Mouse (Mus musculus) liver, adult 2 months (tissue): ENCODE measurements around the gene Gm5089. TPM values are rescaled to one million over a fixed set of nuclear protein-coding genes. Genes with fewer than 3 reads are reported as not detected.
"Not testable (repeated sequence)": the region's sequence is repeated elsewhere in the genome, so short reads cannot be mapped to it uniquely, and the experiment has no call there.

Experiments
- DNase-seq: peaks from one replicate; pipeline ENCODE4 v3.0.0-alpha.2; 2011; ENCODE audit warnings: low read depth, low spot score; ENCODE audit errors: extremely low read depth
- H3K27ac ChIP-seq: fragments of 200-500 bp; replicated peaks from 2 replicates; pipeline ENCODE4 v1.5.1; 2012; ENCODE audit warnings: low read depth, mild to moderate bottlenecking, control low read depth, inconsistent platforms, low read length; ENCODE audit not compliant: insufficient read depth
- H3K27me3 ChIP-seq: fragments of 200-500 bp; 2 replicates; pipeline ENCODE4 v1.6.1; 2012; ENCODE audit warnings: mild to moderate bottlenecking, moderate library complexity, low read length, inconsistent platforms; ENCODE audit not compliant: control insufficient read depth, insufficient read depth
- H3K36me3 ChIP-seq: fragments of 200-500 bp; 2 replicates; pipeline ENCODE4 v1.6.1; 2012; ENCODE audit warnings: low read length, inconsistent platforms; ENCODE audit not compliant: control insufficient read depth, insufficient read depth
- H3K4me1 ChIP-seq: fragments of 200-500 bp; 2 replicates; pipeline ENCODE4 v1.6.1; 2011; ENCODE audit warnings: low read length; ENCODE audit not compliant: control insufficient read depth, insufficient read depth
- H3K4me3 ChIP-seq: fragments of 200-500 bp; 2 replicates; pipeline ENCODE4 v1.5.1; 2011; ENCODE audit warnings: low read depth, mild to moderate bottlenecking, control low read depth, low read length, moderate library complexity; ENCODE audit not compliant: insufficient read depth
- H3K79me2 ChIP-seq: fragments of 200-500 bp; 2 replicates; pipeline ENCODE4 v1.6.1; 2012; ENCODE audit warnings: inconsistent platforms, mild to moderate bottlenecking, low read length, moderate library complexity; ENCODE audit not compliant: control insufficient read depth, insufficient read depth
- H3K9ac ChIP-seq: fragments of 200-500 bp; 2 replicates; pipeline ENCODE4 v1.6.1; 2012; ENCODE audit warnings: low read depth, mild to moderate bottlenecking, control low read depth, inconsistent platforms, low read length
- CTCF ChIP-seq: fragments of 200-500 bp; IDR thresholded peaks from 2 replicates; pipeline ENCODE4 v1.5.1; 2011; ENCODE audit warnings: low read depth, low read length, control low read depth
- POLR2A ChIP-seq: fragments of 200-500 bp; IDR thresholded peaks from 2 replicates; pipeline ENCODE4 v1.6.1; 2011; ENCODE audit warnings: low read length, control low read depth; ENCODE audit not compliant: insufficient read depth; ENCODE audit errors: extremely low read depth
- WGBS: fragments of 180-500 bp; shearing (Covaris S2); methylation state at CpG from one replicate; pipeline ENCODE4 v1.1.7; 2018; 5-methylcytosine and 5-hydroxymethylcytosine counted together
- polyA plus RNA-seq: library from polyadenylated mRNA; depleted of rRNA; stranded (reverse); fragments of >200 nt; gene quantifications from 2 replicates; pipeline ENCODE4 v1.2.3, GENCODE M21; 2012
- total RNA-seq: library from RNA; depleted of rRNA; stranded (reverse); fragments of >200 nt; gene quantifications from 2 replicates; pipeline ENCODE4 v1.2.3, GENCODE M21; 2014

Gene Gm5089
- total and polyA plus RNA-seq, 2 experiments = not detected

DNA sequence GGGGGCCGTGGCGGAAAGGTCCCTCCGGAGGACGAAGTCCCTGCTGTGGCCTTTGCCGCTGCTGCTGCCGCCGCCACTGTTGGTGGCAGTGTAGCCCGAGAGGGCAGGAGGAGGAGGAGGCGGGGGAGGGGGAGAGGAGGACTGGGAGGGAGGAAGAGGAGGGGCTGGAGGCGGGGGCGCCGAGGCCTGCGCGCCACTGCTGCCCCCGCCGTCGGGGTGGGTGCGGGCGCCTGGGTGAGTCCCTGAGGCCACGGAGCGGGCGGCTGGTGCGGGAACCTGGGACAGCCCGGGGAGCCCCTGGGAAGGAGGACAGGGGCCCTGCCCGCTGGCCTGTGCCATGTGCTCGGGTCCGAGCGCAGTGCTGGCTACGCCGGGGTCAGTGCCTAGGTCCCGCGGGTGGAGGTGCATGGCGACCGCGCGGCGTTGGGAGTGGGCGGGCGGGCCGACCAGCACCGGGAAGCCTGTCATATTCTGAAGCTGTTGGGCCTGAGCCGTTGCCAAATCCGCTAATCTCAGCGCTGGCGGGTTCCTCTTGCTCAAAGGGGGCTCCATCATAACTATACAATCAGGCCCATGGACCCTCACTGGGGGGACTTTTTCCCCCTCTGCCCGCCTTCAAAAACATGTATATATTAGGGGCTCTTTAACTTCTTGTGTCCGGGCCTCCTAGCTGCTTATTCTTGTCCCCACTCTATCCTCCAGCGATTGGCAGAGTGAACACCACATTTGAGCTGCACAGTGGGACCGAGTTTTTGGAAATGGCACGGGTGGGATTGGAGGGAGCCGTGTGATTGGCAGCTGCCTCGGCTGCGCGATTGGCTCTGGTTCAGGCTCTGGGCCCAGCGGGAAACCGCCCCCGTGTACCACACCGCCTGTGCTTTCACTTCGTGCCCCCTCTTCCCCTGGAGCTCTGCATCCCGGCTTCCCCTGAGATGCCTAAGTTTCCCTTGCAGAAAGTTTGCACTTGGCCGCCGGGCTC is 14.1 kb upstream of the Gm5089 start, which contains the start of gene Zic5:
Zic5 (minus strand) TSS at position 915 of the 979 bp plus-strand sequence.
- no peak for TF ChIP-seq POLR2A
- TF ChIP-seq CTCF = no peak
- Histone ChIP-seq H3K4me3 (peak within 1 kb of the TSS; percentile 32; the same call in 1 of the 2 replicates), H3K9ac (peak within 1 kb of the TSS; percentile 25), H3K27ac (no peak within 1 kb of the TSS), H3K4me1 (peaks cover 5% of the 10 kb centered on the region; the same call in 1 of the 2 replicates), H3K79me2 (no peaks in the 10 kb centered on the region), H3K27me3 (peaks cover 22% of the 10 kb centered on the region), H3K36me3 (no peaks in the 10 kb centered on the region)
- DNase-seq = no peak
- 2% methylated on average over 54 of the region's 62 CpGs for WGBS

DNA sequence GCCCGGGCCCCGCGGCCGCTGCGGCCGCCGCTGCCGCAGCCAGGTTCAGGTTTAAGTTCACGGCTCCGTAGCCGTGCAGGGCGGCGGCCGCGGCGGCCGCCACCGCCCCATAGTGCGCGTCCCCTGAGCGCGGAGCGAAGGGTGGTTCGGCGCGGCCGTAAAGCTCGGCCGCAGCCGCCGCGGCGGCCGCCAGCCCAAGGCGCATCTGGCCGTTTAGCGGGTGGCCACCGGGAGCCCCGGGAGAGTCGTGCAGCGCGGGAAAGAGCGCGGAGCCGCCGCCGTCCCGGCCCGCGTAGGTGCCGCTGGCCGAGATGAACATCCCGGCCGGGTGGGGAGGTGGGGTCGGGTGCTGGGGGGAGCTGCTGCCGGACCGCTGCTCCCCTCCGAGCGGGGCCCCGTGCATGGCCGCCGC is 13.4 kb upstream of the Gm5089 start:
- Histone ChIP-seq H3K36me3 (no peaks in the 10 kb centered on the region), H3K9ac (peak overlapping the region; percentile 25), H3K79me2 (no peaks in the 10 kb centered on the region), H3K27ac (no peak overlapping the region), H3K4me3 (peak overlapping the region; percentile 32; the same call in 1 of the 2 replicates), H3K27me3 (peaks cover 22% of the 10 kb centered on the region), H3K4me1 (peaks cover 5% of the 10 kb centered on the region; the same call in 1 of the 2 replicates)
- DNase-seq = no peak
- TF ChIP-seq CTCF = no peak
- WGBS = under 1% methylated on average over 57 of the region's 62 CpGs

- DNase-seq = peak; percentile 58
Measured at GRCm38 (mm10) chr14:122463734-122464341, 12.9 kb upstream of the Gm5089 start.

DNA sequence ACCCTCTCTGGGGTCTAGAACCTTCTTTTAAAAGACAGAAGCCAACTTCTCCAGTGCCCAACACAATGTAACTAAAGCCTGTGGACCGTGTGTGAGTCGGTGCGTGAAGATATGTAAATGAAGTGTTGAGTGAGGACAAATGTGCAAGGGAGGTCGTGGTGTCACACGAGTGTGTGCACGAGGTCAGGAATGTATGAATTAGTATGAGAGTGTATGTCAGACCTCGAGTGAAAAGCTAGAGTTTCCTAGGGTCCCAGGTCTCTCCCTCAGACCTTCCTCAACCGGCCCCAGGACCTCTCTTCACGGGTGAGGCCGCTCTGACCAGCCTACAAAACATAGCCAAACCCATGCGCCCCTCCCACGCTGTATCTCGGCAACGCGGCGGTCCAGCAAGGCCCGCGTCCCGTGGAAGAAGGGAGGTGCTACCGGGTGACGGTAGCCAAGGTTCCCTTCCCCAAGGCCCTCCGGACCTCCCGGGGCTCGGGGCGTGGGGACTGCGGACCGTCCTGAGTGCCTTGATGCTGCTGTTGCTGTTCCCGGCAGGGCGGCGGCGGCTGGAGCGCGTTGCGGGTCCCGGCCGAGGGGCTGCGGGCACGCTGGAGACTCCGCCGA is 12.3 kb upstream of the Gm5089 start:
- no peak for DNase-seq
- 7% methylated on average over 40 of the region's 40 CpGs for WGBS
- H3K9ac ChIP-seq = no peak overlapping the region
- no peaks in the 10 kb centered on the region for H3K79me2 ChIP-seq
- no peaks in the 10 kb centered on the region for H3K36me3 ChIP-seq
- H3K4me3 ChIP-seq = peak overlapping the region; percentile 32; the same call in 1 of the 2 replicates
- peaks cover 20% of the 10 kb centered on the region for H3K27me3 ChIP-seq
- no peak overlapping the region for H3K27ac ChIP-seq
- H3K4me1 ChIP-seq = peaks cover 5% of the 10 kb centered on the region; the same call in 1 of the 2 replicates
- TF ChIP-seq CTCF = no peak

More at GRCm38 (mm10) chr14:122463734-122464341, 12.9 kb upstream of the Gm5089 start:
- not testable (repeated sequence) for H3K4me1 ChIP-seq, H3K27ac ChIP-seq, H3K9ac ChIP-seq, H3K36me3 ChIP-seq, H3K79me2 ChIP-seq
- peak overlapping the region; percentile 32; the same call in 1 of the 2 replicates for H3K4me3 ChIP-seq
- H3K27me3 ChIP-seq = peaks cover 21% of the 10 kb centered on the region
- WGBS = 1% methylated on average over 58 of the region's 58 CpGs

DNA sequence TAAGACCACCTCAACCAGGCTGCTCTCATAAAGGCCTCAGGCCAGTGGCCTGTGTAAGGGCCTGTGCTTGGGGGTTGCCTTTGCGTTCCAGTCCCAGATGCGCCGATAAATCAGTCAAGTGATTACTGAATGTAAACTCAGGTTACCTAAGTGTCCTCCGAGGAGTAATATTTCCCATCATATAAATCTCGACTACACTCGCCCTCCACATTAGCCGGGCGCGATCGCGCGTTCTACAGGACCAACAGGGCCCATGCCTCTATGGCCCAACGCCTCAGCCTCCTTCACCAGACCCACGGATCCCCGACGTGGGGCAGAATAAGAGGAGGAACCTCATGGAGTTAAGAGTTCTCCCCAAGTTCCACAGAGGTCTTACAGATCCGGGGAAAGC is 11.8 kb upstream of the Gm5089 start:
- Histone ChIP-seq H3K4me1 (peaks cover 5% of the 10 kb centered on the region; the same call in 1 of the 2 replicates), H3K4me3 (no peak overlapping the region), H3K36me3 (no peaks in the 10 kb centered on the region), H3K27ac (no peak overlapping the region), H3K9ac (no peak overlapping the region), H3K27me3 (peaks cover 20% of the 10 kb centered on the region), H3K79me2 (no peaks in the 10 kb centered on the region)
- TF ChIP-seq CTCF = no peak
- TF ChIP-seq POLR2A = no peak
- DNase-seq = no peak
- WGBS = 47% methylated on average over 17 of the region's 17 CpGs
